Mouse (Mus musculus): Measurements from ENCODE around the gene Clpp.

DNA sequence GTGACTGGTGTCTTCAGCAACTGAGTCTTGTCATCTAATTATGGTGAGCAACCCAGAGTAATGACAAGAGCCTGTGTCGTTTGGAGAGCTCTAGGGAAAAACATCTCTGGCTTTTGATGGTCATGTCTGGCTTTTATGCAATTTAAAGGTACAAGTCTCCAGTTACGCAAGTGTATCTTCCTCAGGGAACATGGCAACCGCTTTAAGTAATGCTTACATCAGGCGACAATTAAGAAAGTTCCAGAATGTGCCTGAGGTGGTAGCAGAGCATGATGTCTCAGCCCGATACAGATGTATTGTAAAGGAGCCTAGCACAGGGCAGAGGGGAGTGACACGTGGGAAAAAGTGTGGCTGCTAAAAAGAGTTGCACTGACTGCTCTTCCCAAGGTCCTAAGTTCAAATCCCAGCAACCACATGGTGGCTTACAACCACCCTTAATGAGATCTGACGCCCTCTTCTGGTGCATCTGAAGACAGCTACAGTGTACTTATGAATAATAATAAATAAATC, 1.1 kb upstream of the Clpp start:
- no peak for TF ChIP-seq CTCF (IDR thresholded peaks at IDR 0.05; ENCODE audit: low read depth, low read length)
- no peak for TF ChIP-seq GATA1 (IDR thresholded peaks at IDR 0.05; ENCODE audit: borderline replicate concordance, low read length)
- TF ChIP-seq TAL1 (conservative IDR thresholded peaks at IDR 0.05; ENCODE audit: low read depth, low read length), result no peak

Data from G1E (cell line).